ENCODE assay signal across 12 mouse cellular contexts in the genomic region with DNA sequence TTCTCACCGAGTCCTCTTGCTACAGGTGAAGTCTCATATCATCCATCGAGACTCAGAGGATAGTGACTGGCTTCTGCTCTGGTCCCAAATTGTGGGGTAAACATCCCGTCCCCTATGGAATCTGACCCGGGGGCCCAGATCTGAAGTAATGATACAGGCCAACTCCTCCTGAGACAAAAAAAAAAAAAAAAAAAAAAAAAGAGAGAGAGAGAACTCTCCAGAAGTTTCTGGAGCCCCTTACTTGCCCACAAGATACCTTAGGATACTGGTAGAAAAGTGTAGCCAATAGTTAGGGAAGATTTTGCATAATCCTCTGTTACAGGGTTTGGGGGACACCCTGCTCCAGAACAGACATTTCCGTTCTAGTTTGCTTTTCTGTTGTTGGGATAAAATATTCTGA. TPM values are rescaled to one million over a fixed set of nuclear protein-coding genes. Genes with fewer than 3 reads are reported as not detected.
A peak's percentile ranks its signal among the peaks of the same experiment; 100 is the strongest.
DNase-seq lines count a peak whose midpoint lies in the region; ATAC-seq and TF ChIP-seq lines count a peak whose summit lies in the region.
"Had no signal": no experiment of that assay in that cellular context is flagged by ENCODE, and none has a peak within 500 bp of the region (broad histone marks: within the 10 kb centered on the region; RNA-seq: fewer than 3 reads in every experiment).

No protein-coding gene starts in this region.

- H3K36me3 ChIP-seq in heart, embryonic 13.5 days, result no peaks in the 10 kb centered on the region
- no peaks in the 10 kb centered on the region for H3K36me3 ChIP-seq in ES-Bruce4 (ENCODE audit: control insufficient read depth, insufficient read depth, low read length, poor library complexity, severe bottlenecking)
- no peaks in the 10 kb centered on the region for H3K36me3 ChIP-seq in hindbrain, embryonic 12.5 days
- H3K36me3 ChIP-seq in liver, embryonic 15.5 days (replicated peaks), result no peaks in the 10 kb centered on the region

- H3K27ac ChIP-seq in heart, embryonic 13.5 days (replicated peaks), result no peak overlapping the region
- no peak overlapping the region for H3K27ac ChIP-seq in ES-Bruce4 (ENCODE audit: insufficient read depth, low read length)
- no peak overlapping the region for H3K27ac ChIP-seq in hindbrain, embryonic 12.5 days
- H3K27ac ChIP-seq in liver, embryonic 15.5 days (replicated peaks), result no peak overlapping the region

- no peak for DNase-seq in heart, postnatal 36 days
- DNase-seq in right cerebral cortex, postnatal 36 days (ENCODE audit: low spot score in 2 of 2), result no peak
- no peak for DNase-seq in spleen, postnatal 4 days (ENCODE audit: low spot score in 2 of 2)
- no peak for DNase-seq in layer of hippocampus, adult 11-12 months (ENCODE audit: low spot score)

- WGBS in heart, embryonic 13.5 days, result 27% methylated on average over 5 of the region's 5 CpGs
- 25% methylated on average over 5 of the region's 5 CpGs for WGBS in hindbrain, embryonic 12.5 days
- 24% methylated on average over 5 of the region's 5 CpGs for WGBS in liver, embryonic 15.5 days (ENCODE audit: insufficient replicate concordance)

- no peaks in the 10 kb centered on the region for H3K9me3 ChIP-seq in heart, embryonic 13.5 days
- no peaks in the 10 kb centered on the region for H3K9me3 ChIP-seq in ES-Bruce4 (replicated peaks; ENCODE audit: control insufficient read depth, insufficient read depth, low read length, poor library complexity, severe bottlenecking)
- H3K9me3 ChIP-seq in hindbrain, embryonic 12.5 days (replicated peaks), result no peaks in the 10 kb centered on the region
- no peaks in the 10 kb centered on the region for H3K9me3 ChIP-seq in liver, embryonic 15.5 days (replicated peaks)

- H3K4me3 ChIP-seq in heart, embryonic 13.5 days, result peak overlapping the region; percentile 55
- peak overlapping the region; percentile 46; the same call in 1 of the 2 replicates for H3K4me3 ChIP-seq in ES-Bruce4 (ENCODE audit: low read depth, low read length)
- H3K4me3 ChIP-seq in hindbrain, embryonic 12.5 days, result no peak overlapping the region
- peak overlapping the region; percentile 50; the same call in 1 of the 2 replicates for H3K4me3 ChIP-seq in liver, embryonic 15.5 days (replicated peaks)

- TF ChIP-seq EP300 in ES-Bruce4 (IDR thresholded peaks at IDR 0.05; ENCODE audit: insufficient read depth, low read depth, low read length), result no peak

- TF ChIP-seq POLR2A in ES-Bruce4 (IDR thresholded peaks at IDR 0.05; ENCODE audit: insufficient read depth, low read length), result no peak

- peak overlapping the region; percentile 90 for H3K4me2 ChIP-seq in heart, embryonic 13.5 days
- peak overlapping the region; percentile 76; the same call in 1 of the 2 replicates for H3K4me2 ChIP-seq in hindbrain, embryonic 12.5 days (replicated peaks)
- H3K4me2 ChIP-seq in liver, embryonic 15.5 days, result peak overlapping the region; percentile 78

- intact Hi-C loops in heart, postnatal 36 days (cut with DNase I), result loop anchor here (5.0 kb wide), 1 partner anchor 85 kb away; no protein-coding TSS in a partner anchor

- H3K4me1 ChIP-seq in heart, embryonic 13.5 days, result peaks cover 33% of the 10 kb centered on the region
- no peaks in the 10 kb centered on the region for H3K4me1 ChIP-seq in ES-Bruce4 (ENCODE audit: control insufficient read depth, insufficient read depth, low read length)
- peaks cover 16% of the 10 kb centered on the region for H3K4me1 ChIP-seq in hindbrain, embryonic 12.5 days
- H3K4me1 ChIP-seq in liver, embryonic 15.5 days (replicated peaks), result peaks cover 21% of the 10 kb centered on the region

- no peak for ATAC-seq in heart, embryonic 13.5 days (ENCODE audit: extremely low read depth, insufficient number of reproducible peaks, low FRiP score, low TSS enrichment)
- no peak for ATAC-seq in hindbrain, embryonic 12.5 days (ENCODE audit: low FRiP score)
- no peak for ATAC-seq in liver, embryonic 15.5 days (ENCODE audit: insufficient read depth)

- H3K27me3 ChIP-seq in heart, embryonic 13.5 days (replicated peaks), result peaks cover 9% of the 10 kb centered on the region
- no peaks in the 10 kb centered on the region for H3K27me3 ChIP-seq in ES-Bruce4 (ENCODE audit: control insufficient read depth, insufficient read depth, low read length, poor library complexity, severe bottlenecking)
- peaks cover 19% of the 10 kb centered on the region for H3K27me3 ChIP-seq in hindbrain, embryonic 12.5 days
- H3K27me3 ChIP-seq in liver, embryonic 15.5 days, result peaks cover 40% of the 10 kb centered on the region

- peak overlapping the region; percentile 77; the same call in 1 of the 2 replicates for H3K9ac ChIP-seq in heart, embryonic 13.5 days
- peak overlapping the region; percentile 6 for H3K9ac ChIP-seq in ES-Bruce4 (ENCODE audit: low read depth, poor library complexity, severe bottlenecking)
- H3K9ac ChIP-seq in hindbrain, embryonic 12.5 days, result no peak overlapping the region
- no peak overlapping the region for H3K9ac ChIP-seq in liver, embryonic 15.5 days

- TF ChIP-seq CTCF in ES-Bruce4 (IDR thresholded peaks at IDR 0.05; ENCODE audit: low read depth, low read length), result no peak

RNA-seq across cellular contexts. Expression of a gene that starts 8.1 kb away (rescaled TPM):
- polyA plus RNA-seq in heart, embryonic 13.5 days (2015; fragmentation: Nextera tagmentation; extraction: Ambion mirVana), result not detected in 2 replicates
- total RNA-seq in heart, postnatal 36 days (2021), result not detected
- polyA plus RNA-seq in ES-Bruce4 (2011; ENCODE audit: insufficient read depth, insufficient read length, low read depth, missing spikeins), result not detected in 2 replicates
- polyA plus RNA-seq in hindbrain, embryonic 12.5 days (2016; fragmentation: Nextera tagmentation; extraction: Ambion mirVana), result not detected in 2 replicates
- polyA plus RNA-seq in liver, embryonic 15.5 days (2015; fragmentation: Nextera tagmentation; extraction: Ambion mirVana), result not detected in 2 replicates
- total RNA-seq: adrenal gland, postnatal 36 days; megakaryocyte progenitor cell, adult 5-6 weeks had no signal
- polyA plus RNA-seq: erythroblast, embryonic 14.5 days; inflammation-experienced regulatory T-cells, adult 6 months had no signal

RNA-seq across cellular contexts. Expression of a gene that starts 24.6 kb away (rescaled TPM):
- polyA plus RNA-seq in heart, embryonic 13.5 days (2015; fragmentation: Nextera tagmentation; extraction: Ambion mirVana), result 14.1 and 15.4 TPM in 2 replicates
- total RNA-seq in heart, postnatal 36 days (2021), result 10 to 100 TPM; 22.4 to 29.2 TPM
- 17.6 and 21.2 TPM in 2 replicates for polyA plus RNA-seq in ES-Bruce4 (2011; ENCODE audit: insufficient read depth, insufficient read length, low read depth, missing spikeins)
- polyA plus RNA-seq in hindbrain, embryonic 12.5 days (2016; fragmentation: Nextera tagmentation; extraction: Ambion mirVana), result 9.3 and 10.7 TPM in 2 replicates
- polyA plus RNA-seq in liver, embryonic 15.5 days (2015; fragmentation: Nextera tagmentation; extraction: Ambion mirVana), result 1.6 TPM in 2 replicates

RNA-seq across cellular contexts. Expression of a gene that starts 54.0 kb away (rescaled TPM):
- polyA plus RNA-seq in heart, embryonic 13.5 days (2015; fragmentation: Nextera tagmentation; extraction: Ambion mirVana), result 3.2 and 4.4 TPM in 2 replicates
- total RNA-seq in heart, postnatal 36 days (2021), result 10 to 100 TPM; 13.8 to 13.9 TPM
- 1.3 and 2.0 TPM in 2 replicates for polyA plus RNA-seq in ES-Bruce4 (2011; ENCODE audit: insufficient read depth, insufficient read length, low read depth, missing spikeins)
- 1.1 and 1.5 TPM in 2 replicates for polyA plus RNA-seq in hindbrain, embryonic 12.5 days (2016; fragmentation: Nextera tagmentation; extraction: Ambion mirVana)
- polyA plus RNA-seq in liver, embryonic 15.5 days (2015; fragmentation: Nextera tagmentation; extraction: Ambion mirVana), result 19.6 and 20.7 TPM in 2 replicates

Comparison
In these comparisons a context has a peak if more than half of its experiments do, and no peak if none do; other contexts are left out.
1. H3K9ac ChIP-seq: peak in heart, embryonic 13.5 days (single experiment) and ES-Bruce4 (single experiment); none in hindbrain, embryonic 12.5 days (single experiment) and liver, embryonic 15.5 days (single experiment).
2. Peak in every context shown above with its lines, with median percentiles within 50 percentile points of each other: H3K4me2 ChIP-seq.